Mouse (Mus musculus): ENCODE results near the gene Mdh2. TPM values are rescaled to one million over a fixed set of nuclear protein-coding genes. Genes with fewer than 3 reads are reported as not detected.

Gene Mdh2
- polyA plus RNA-seq, 1 experiment = 725 TPM

DNA sequence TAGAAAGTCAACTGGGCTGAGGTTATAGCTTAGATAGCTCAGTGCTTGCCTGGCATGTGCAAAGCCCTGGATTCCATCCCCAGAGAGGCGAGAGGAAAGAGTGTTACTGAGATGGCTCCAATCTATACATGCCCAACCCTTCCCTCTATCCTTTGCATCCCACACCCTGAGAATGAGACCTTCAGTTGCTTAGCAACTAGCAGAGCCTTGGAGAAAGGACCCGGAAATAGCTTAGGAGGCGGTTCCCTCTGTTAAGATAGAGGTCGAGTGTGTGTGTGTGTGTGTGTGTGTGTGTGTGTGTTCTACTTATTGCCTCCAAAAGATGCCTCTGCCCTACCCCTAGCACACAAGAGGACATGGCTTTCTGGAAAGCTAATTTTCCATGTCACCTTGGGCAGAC is 54.4 kb downstream of the Mdh2 start:
- H3K79me2 ChIP-seq (ENCODE audit: control insufficient read depth, insufficient read depth) = no peaks in the 10 kb centered on the region
- no peaks in the 10 kb centered on the region for H3K36me3 ChIP-seq (ENCODE audit: control insufficient read depth, insufficient read depth)
- no peak for TF ChIP-seq CEBPB (IDR thresholded peaks at IDR 0.05; ENCODE audit: insufficient read depth, poor library complexity, severe bottlenecking)
- TF ChIP-seq REST (IDR thresholded peaks at IDR 0.05; ENCODE audit: insufficient read depth, insufficient read length) = no peak
- no peak overlapping the region for H3K4me2 ChIP-seq (ENCODE audit: low read depth)
- H3K27me3 ChIP-seq (ENCODE audit: control insufficient read depth, insufficient read depth, insufficient read length) = peaks cover 6% of the 10 kb centered on the region
- no peak overlapping the region for H3K4me3 ChIP-seq
- H3ac ChIP-seq (ENCODE audit: control insufficient read depth, insufficient read length) = no peak overlapping the region

DNA sequence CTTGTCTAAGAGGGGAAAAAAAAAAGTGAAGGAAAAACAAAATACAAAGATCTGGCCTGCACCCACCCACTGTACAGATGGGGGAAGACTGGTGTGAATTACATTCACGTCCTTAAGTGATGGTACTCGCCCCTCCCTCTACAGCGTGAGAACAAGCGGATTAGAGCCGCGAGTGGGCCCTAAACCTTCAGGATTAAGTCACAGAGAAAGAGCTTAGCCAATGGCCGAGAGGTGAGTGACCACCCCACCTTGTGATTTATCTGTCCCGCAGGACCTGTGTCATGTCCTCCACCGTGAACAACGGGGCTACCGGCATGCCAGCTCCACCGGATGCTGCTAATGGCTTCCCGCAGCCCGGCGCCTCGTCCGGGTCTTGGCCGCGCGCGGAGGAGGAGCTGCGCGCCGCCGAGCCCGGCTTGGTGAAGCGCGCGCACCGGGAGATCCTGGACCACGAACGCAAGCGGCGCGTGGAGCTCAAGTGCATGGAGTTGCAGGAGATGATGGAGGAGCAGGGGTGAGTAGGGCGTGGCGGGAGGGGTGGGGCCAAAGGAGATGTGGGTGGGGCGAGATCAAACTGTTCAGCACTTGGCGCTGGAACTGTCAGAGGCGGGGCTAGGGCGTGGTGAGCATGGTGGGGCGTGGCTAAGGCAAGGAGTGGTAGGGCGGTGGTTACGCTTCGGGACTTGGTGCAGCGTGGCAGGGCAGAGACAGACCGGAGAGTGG is 56.6 kb downstream of the Mdh2 start:
- Histone ChIP-seq H3K27me3 (ENCODE audit: control insufficient read depth, insufficient read depth, insufficient read length) (no peaks in the 10 kb centered on the region), H3K4me3 (no peak overlapping the region), H3K4me2 (ENCODE audit: low read depth) (peak overlapping the region; percentile 77), H3K79me2 (ENCODE audit: control insufficient read depth, insufficient read depth) (no peaks in the 10 kb centered on the region), H3K36me3 (ENCODE audit: control insufficient read depth, insufficient read depth) (no peaks in the 10 kb centered on the region), H3ac (ENCODE audit: control insufficient read depth, insufficient read length) (no peak overlapping the region)
- TF ChIP-seq E2F4 (IDR thresholded peaks at IDR 0.05; ENCODE audit: insufficient read depth) (no peak), REST (IDR thresholded peaks at IDR 0.05; ENCODE audit: insufficient read depth, insufficient read length) (no peak), POLR2AphosphoS2 (IDR thresholded peaks at IDR 0.05; ENCODE audit: insufficient read length, low read depth) (no peak), TCF12 (IDR thresholded peaks at IDR 0.05; ENCODE audit: insufficient read depth, poor library complexity, severe bottlenecking) (no peak), POLR2A (IDR thresholded peaks at IDR 0.05; ENCODE audit: insufficient read length, low read depth) (no peak), USF1 (IDR thresholded peaks at IDR 0.05; ENCODE audit: low read depth) (no peak), CEBPB (IDR thresholded peaks at IDR 0.05; ENCODE audit: insufficient read depth, poor library complexity, severe bottlenecking) (no peak)

- H3K4me2 ChIP-seq (ENCODE audit: low read depth) = peak overlapping the region; percentile 77
- H3ac ChIP-seq (ENCODE audit: control insufficient read depth, insufficient read length) = no peak overlapping the region
- no peaks in the 10 kb centered on the region for H3K36me3 ChIP-seq (ENCODE audit: control insufficient read depth, insufficient read depth)
- no peaks in the 10 kb centered on the region for H3K27me3 ChIP-seq (ENCODE audit: control insufficient read depth, insufficient read depth, insufficient read length)
- H3K4me3 ChIP-seq = no peak overlapping the region
- no peak for TF ChIP-seq E2F4 (IDR thresholded peaks at IDR 0.05; ENCODE audit: insufficient read depth)
- no peak for TF ChIP-seq MYOD1 (IDR thresholded peaks at IDR 0.05; ENCODE audit: control insufficient read depth in 1 of 3, insufficient read length in 2 of 3, low read depth in 2 of 3)
- TF ChIP-seq SRF (IDR thresholded peaks at IDR 0.05; ENCODE audit: control insufficient read depth, insufficient read length, low read depth) = no peak
- TF ChIP-seq TCF12 (IDR thresholded peaks at IDR 0.05; ENCODE audit: insufficient read depth, poor library complexity, severe bottlenecking) = no peak
- TF ChIP-seq CEBPB (IDR thresholded peaks at IDR 0.05; ENCODE audit: insufficient read depth, poor library complexity, severe bottlenecking) = no peak
- no peak for TF ChIP-seq MAX (IDR thresholded peaks at IDR 0.05; ENCODE audit: low read depth)
- TF ChIP-seq MYOG (IDR thresholded peaks at IDR 0.05; ENCODE audit: control insufficient read depth in 1 of 3, insufficient read depth in 1 of 3, insufficient read length in 2 of 3, low read depth in 2 of 3) = no peak
- TF ChIP-seq POLR2A (IDR thresholded peaks at IDR 0.05; ENCODE audit: insufficient read length, low read depth) = no peak
- TF ChIP-seq USF1 (IDR thresholded peaks at IDR 0.05; ENCODE audit: low read depth) = no peak
- TF ChIP-seq REST (IDR thresholded peaks at IDR 0.05; ENCODE audit: insufficient read depth, insufficient read length) = no peak
- TF ChIP-seq TCF3 (IDR thresholded peaks at IDR 0.05; ENCODE audit: insufficient read length, low read depth) = no peak
- H3K79me2 ChIP-seq (ENCODE audit: control insufficient read depth, insufficient read depth) = no peaks in the 10 kb centered on the region
Observed at GRCm38 (mm10) chr5:135835492-135835858, 57.2 kb downstream of the Mdh2 start.

DNA sequence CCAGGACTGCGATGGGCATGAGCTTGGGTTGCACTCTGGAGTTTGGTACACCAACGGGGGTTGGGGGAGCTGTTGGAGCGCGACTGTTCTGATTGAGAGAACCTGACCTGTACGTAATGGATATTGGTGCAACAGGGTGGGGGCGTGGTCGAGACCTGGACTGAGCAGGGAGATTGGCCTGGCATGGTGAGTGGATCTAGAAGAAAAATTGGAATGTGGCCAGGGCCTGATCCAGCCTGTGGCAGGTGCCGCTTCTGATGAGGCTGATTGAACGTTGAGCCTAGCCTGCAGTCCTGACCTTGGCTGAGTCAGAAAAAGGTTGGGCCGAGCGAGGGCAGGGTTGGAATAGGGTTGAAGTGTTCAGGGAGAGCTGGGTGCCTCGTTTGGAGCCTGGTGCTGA is 57.7 kb downstream of the Mdh2 start:
- no peaks in the 10 kb centered on the region for H3K27me3 ChIP-seq (ENCODE audit: control insufficient read depth, insufficient read depth, insufficient read length)
- no peak overlapping the region for H3K4me3 ChIP-seq

More for the DNA sequence above, 57.7 kb downstream of the Mdh2 start:
- peak overlapping the region; percentile 77 for H3K4me2 ChIP-seq (ENCODE audit: low read depth)
- H3ac ChIP-seq (ENCODE audit: control insufficient read depth, insufficient read length) = no peak overlapping the region
- no peak for TF ChIP-seq CEBPB (IDR thresholded peaks at IDR 0.05; ENCODE audit: insufficient read depth, poor library complexity, severe bottlenecking)
- no peak for TF ChIP-seq MYOD1 (IDR thresholded peaks at IDR 0.05; ENCODE audit: control insufficient read depth in 1 of 3, insufficient read length in 2 of 3, low read depth in 2 of 3)
- no peak for TF ChIP-seq POLR2A (IDR thresholded peaks at IDR 0.05; ENCODE audit: insufficient read length, low read depth)
- TF ChIP-seq USF1 (IDR thresholded peaks at IDR 0.05; ENCODE audit: low read depth) = no peak
- TF ChIP-seq REST (IDR thresholded peaks at IDR 0.05; ENCODE audit: insufficient read depth, insufficient read length) = no peak
- TF ChIP-seq MYOG (IDR thresholded peaks at IDR 0.05; ENCODE audit: control insufficient read depth in 1 of 3, insufficient read depth in 1 of 3, insufficient read length in 2 of 3, low read depth in 2 of 3) = no peak
- TF ChIP-seq MAX (IDR thresholded peaks at IDR 0.05; ENCODE audit: low read depth) = no peak
- TF ChIP-seq POLR2AphosphoS2 (IDR thresholded peaks at IDR 0.05; ENCODE audit: insufficient read length, low read depth) = no peak
- TF ChIP-seq E2F4 (IDR thresholded peaks at IDR 0.05; ENCODE audit: insufficient read depth) = no peak
- no peak for TF ChIP-seq TCF12 (IDR thresholded peaks at IDR 0.05; ENCODE audit: insufficient read depth, poor library complexity, severe bottlenecking)
- no peak for TF ChIP-seq SRF (IDR thresholded peaks at IDR 0.05; ENCODE audit: control insufficient read depth, insufficient read length, low read depth)
- no peak for TF ChIP-seq TCF3 (IDR thresholded peaks at IDR 0.05; ENCODE audit: insufficient read length, low read depth)
- H3K36me3 ChIP-seq (ENCODE audit: control insufficient read depth, insufficient read depth) = no peaks in the 10 kb centered on the region
- no peaks in the 10 kb centered on the region for H3K79me2 ChIP-seq (ENCODE audit: control insufficient read depth, insufficient read depth)

Other genes with a start within 250 kb of the Mdh2 start
- 65.2 TPM for gene Hip1, start 233.4 kb upstream of the Mdh2 start, polyA plus RNA-seq (2012; fragmentation: generic; extraction: Trizol)
- not detected for gene Ccl26, start 214.9 kb upstream of the Mdh2 start, polyA plus RNA-seq (2012; fragmentation: generic; extraction: Trizol)
- gene Ccl24, start 205.4 kb upstream of the Mdh2 start, polyA plus RNA-seq (2012; fragmentation: generic; extraction: Trizol) = not detected
- gene Rhbdd2, start 145.9 kb upstream of the Mdh2 start, polyA plus RNA-seq (2012; fragmentation: generic; extraction: Trizol) = 16.7 TPM
- gene Por, start 108.4 kb upstream of the Mdh2 start, polyA plus RNA-seq (2012; fragmentation: generic; extraction: Trizol) = 90.6 TPM
- 32.7 TPM for gene Tmem120a, start 34.0 kb upstream of the Mdh2 start, polyA plus RNA-seq (2012; fragmentation: generic; extraction: Trizol)
- gene Styxl1, start 95 bp upstream of the Mdh2 start, polyA plus RNA-seq (2012; fragmentation: generic; extraction: Trizol) = 0.07 TPM
- not detected for gene Srrm3, start 28.4 kb downstream of the Mdh2 start, polyA plus RNA-seq (2012; fragmentation: generic; extraction: Trizol)
- gene Hspb1, start 109.4 kb downstream of the Mdh2 start, polyA plus RNA-seq (2012; fragmentation: generic; extraction: Trizol) = 622 TPM
- 244 TPM for gene Ywhag, start 156.1 kb downstream of the Mdh2 start, polyA plus RNA-seq (2012; fragmentation: generic; extraction: Trizol)
- 2.4 TPM for gene Ssc4d, start 196.1 kb downstream of the Mdh2 start, polyA plus RNA-seq (2012; fragmentation: generic; extraction: Trizol)
- gene Zp3, start 201.6 kb downstream of the Mdh2 start, polyA plus RNA-seq (2012; fragmentation: generic; extraction: Trizol) = 0.11 TPM
- 18.3 TPM for gene Dtx2, start 216.3 kb downstream of the Mdh2 start, polyA plus RNA-seq (2012; fragmentation: generic; extraction: Trizol)